ENCODE assay signal across 8 mouse cellular contexts in genomic region chr8:3671980-3672491, GRCm38 (mm10). TPM values are rescaled to one million over a fixed set of nuclear protein-coding genes. Genes with fewer than 3 reads are reported as not detected.
DNase-seq lines count a peak whose midpoint lies in the region; ATAC-seq and TF ChIP-seq lines count a peak whose summit lies in the region.

Fcor (minus strand) TSS chr8:3672362.

- TF ChIP-seq POLR2A in MEL (IDR thresholded peaks at IDR 0.05; ENCODE audit: control insufficient read depth in 1 of 2, insufficient read depth in 1 of 2, low read depth in 1 of 2, low read length in 2 of 2, poor library complexity in 1 of 2): no peak
- peak; percentile 65; the same call in 1 of the 2 replicates for TF ChIP-seq POLR2A in cerebellum, adult 2 months (IDR thresholded peaks at IDR 0.05; ENCODE audit: borderline replicate concordance, insufficient read depth, low read length)

- ATAC-seq in hematopoietic stem cell, adult 5-6 weeks (replicated peaks in 1 of 2; ENCODE audit: insufficient read depth in 1 of 2, low FRiP score in 2 of 2, low TSS enrichment in 1 of 2, low read depth in 1 of 2, poor library complexity in 2 of 2, severe bottlenecking in 2 of 2): peak; percentile 68 to 74
- peak; percentile 88 for ATAC-seq in lung, embryonic 16.5 days (ENCODE audit: low read depth)

- WGBS in cerebellum, adult 2 months: under 1% methylated on average over 23 of the region's 23 CpGs
- WGBS in lung, embryonic 16.5 days: 1% methylated on average over 23 of the region's 23 CpGs

- H3K4me3 ChIP-seq in MEL (ENCODE audit: control insufficient read depth in 1 of 2, insufficient read depth in 1 of 2, low read depth in 2 of 2, low read length in 2 of 2): peak within 1 kb of the TSS; percentile 57 to 60
- H3K4me3 ChIP-seq in cerebellum, adult 2 months (replicated peaks; ENCODE audit: insufficient read depth, low read depth, low read length): peak within 1 kb of the TSS; percentile 74
- H3K4me3 ChIP-seq in lung, embryonic 16.5 days (ENCODE audit: low read length): peak within 1 kb of the TSS; percentile 71

- H3K9me3 ChIP-seq in MEL (replicated peaks; ENCODE audit: insufficient read depth, low read length): no peaks in the 10 kb centered on the region
- no peaks in the 10 kb centered on the region for H3K9me3 ChIP-seq in lung, embryonic 16.5 days (ENCODE audit: control insufficient read depth, low read length)

- TF ChIP-seq CTCF in MEL (IDR thresholded peaks at IDR 0.05 in 2 of 3, conservative IDR thresholded peaks at IDR 0.05 in 1 of 3; ENCODE audit: control insufficient read depth in 1 of 3, insufficient read depth in 1 of 3, low read depth in 2 of 3, low read length in 3 of 3, poor library complexity in 1 of 3, severe bottlenecking in 1 of 3): peak; percentile 88 to 94 (median 92)
- peak; percentile 95 for TF ChIP-seq CTCF in cerebellum, adult 2 months (IDR thresholded peaks at IDR 0.05; ENCODE audit: borderline replicate concordance, insufficient read depth, low read depth, low read length)

- no peak for TF ChIP-seq EP300 in MEL (IDR thresholded peaks at IDR 0.05; ENCODE audit: low read depth in 1 of 2, low read length in 2 of 2)

- H3K27me3 ChIP-seq in MEL (ENCODE audit: control insufficient read depth in 1 of 2, insufficient read depth in 2 of 2, low read length in 2 of 2): 0 out of 4 replicates have a peak, but pooled peaks cover 0 to 1% of the 10 kb centered on the region in 2 experiments
- no peaks in the 10 kb centered on the region for H3K27me3 ChIP-seq in cerebellum, adult 2 months (ENCODE audit: control insufficient read depth, insufficient read depth, low read length)
- no peaks in the 10 kb centered on the region for H3K27me3 ChIP-seq in lung, embryonic 16.5 days (ENCODE audit: control insufficient read depth, insufficient read depth, low read depth, low read length)

- H3K27ac ChIP-seq in MEL (ENCODE audit: control insufficient read depth, low read depth, low read length): no peak within 1 kb of the TSS
- peak within 1 kb of the TSS; percentile 60 for H3K27ac ChIP-seq in cerebellum, adult 2 months (ENCODE audit: insufficient read depth, low read length)
- H3K27ac ChIP-seq in lung, embryonic 16.5 days (ENCODE audit: low read length): peak within 1 kb of the TSS; percentile 66

- H3K9ac ChIP-seq in MEL (ENCODE audit: control insufficient read depth, low read depth, low read length, poor library complexity, severe bottlenecking): peak within 1 kb of the TSS; percentile 46
- H3K9ac ChIP-seq in lung, embryonic 16.5 days (ENCODE audit: low read length): peak within 1 kb of the TSS; percentile 74

- TF ChIP-seq RAD21 in MEL (IDR thresholded peaks at IDR 0.05; ENCODE audit: low read depth, low read length): peak; percentile 92

- peak; percentile 81 for DNase-seq in MEL (ENCODE audit: low read depth, low spot score)
- DNase-seq in cerebellum, adult 2 months: peak; percentile 88 to 93
- peak; percentile 85 for DNase-seq in forelimb bud, embryonic 11.5 days (ENCODE audit: low read depth, low spot score)
- DNase-seq in layer of hippocampus, adult 9-10 months (ENCODE audit: low spot score): peak; percentile 86
- DNase-seq in ovary, postnatal 14 days (ENCODE audit: low spot score): peak; percentile 80
- peak; percentile 92 for DNase-seq in thymus, postnatal 14 days

- H3K4me1 ChIP-seq in MEL (ENCODE audit: control insufficient read depth in 1 of 2, insufficient read depth in 2 of 2, low read length in 2 of 2): peaks cover 0 to 6% of the 10 kb centered on the region in 2 experiments; a peak in 2 of 4 replicates
- H3K4me1 ChIP-seq in cerebellum, adult 2 months (ENCODE audit: control insufficient read depth, insufficient read depth, low read length): no peaks in the 10 kb centered on the region
- peaks cover 7% of the 10 kb centered on the region for H3K4me1 ChIP-seq in lung, embryonic 16.5 days (replicated peaks; ENCODE audit: control insufficient read depth, insufficient read depth, low read length)

- peaks cover 7% of the 10 kb centered on the region for H3K79me2 ChIP-seq in MEL (ENCODE audit: control insufficient read depth, insufficient read depth, low read length, poor library complexity)

- peaks cover 0 to 4% of the 10 kb centered on the region in 2 experiments; a peak in 2 of 4 replicates for H3K36me3 ChIP-seq in MEL (ENCODE audit: control insufficient read depth in 1 of 2, insufficient read depth in 2 of 2, low read length in 2 of 2)
- no peaks in the 10 kb centered on the region for H3K36me3 ChIP-seq in lung, embryonic 16.5 days (ENCODE audit: control insufficient read depth, insufficient read depth, low read length)

- H3K4me2 ChIP-seq in lung, embryonic 16.5 days (ENCODE audit: low read depth, low read length): peak within 1 kb of the TSS; percentile 71

TF ChIP-seq in MEL, 35 proteins besides CTCF, POLR2A, EP300 and RAD21:
- TF ChIP-seq SMC3 (IDR thresholded peaks at IDR 0.05; ENCODE audit: low read depth, low read length) (peak; percentile 94), ZC3H11A (IDR thresholded peaks at IDR 0.05; ENCODE audit: low read depth, low read length) (peak; percentile 83), POLR2AphosphoS5 (IDR thresholded peaks at IDR 0.05; ENCODE audit: borderline replicate concordance, low read depth, low read length) (no peak), GATA1 (IDR thresholded peaks at IDR 0.05; ENCODE audit: low read depth, low read length) (no peak), NRF1 (IDR thresholded peaks at IDR 0.05; ENCODE audit: insufficient read depth, low read depth, low read length, poor library complexity, severe bottlenecking) (no peak), MYC (IDR thresholded peaks at IDR 0.05; ENCODE audit: low read depth, low read length) (no peak), CHD2 (IDR thresholded peaks at IDR 0.05; ENCODE audit: low read length) (no peak), JUND (IDR thresholded peaks at IDR 0.05; ENCODE audit: low read depth, low read length) (no peak), MYB (IDR thresholded peaks at IDR 0.05; ENCODE audit: low read depth, low read length) (no peak), ZKSCAN1 (IDR thresholded peaks at IDR 0.05; ENCODE audit: low read depth, low read length) (no peak), MXI1 (IDR thresholded peaks at IDR 0.05; ENCODE audit: low read depth, low read length) (no peak), SIN3A (IDR thresholded peaks at IDR 0.05; ENCODE audit: low read length) (no peak; the same call in 1 of the 2 replicates), TCF12 (IDR thresholded peaks at IDR 0.05; ENCODE audit: low read depth, low read length) (no peak), ZNF384 (IDR thresholded peaks at IDR 0.05; ENCODE audit: low read depth, low read length) (no peak), TBP (IDR thresholded peaks at IDR 0.05; ENCODE audit: low read depth, low read length) (0 out of 2 replicates have a peak, but pooled peaks have one; percentile 21), CHD1 (IDR thresholded peaks at IDR 0.05; ENCODE audit: low read depth, low read length) (no peak), GABPA (IDR thresholded peaks at IDR 0.05; ENCODE audit: low read depth, low read length) (no peak), RCOR1 (IDR thresholded peaks at IDR 0.05; ENCODE audit: low read depth, low read length) (no peak)

RNA-seq across cellular contexts. Expression of gene Fcor, which starts in this region (rescaled TPM):
- total RNA-seq in MEL (2012; rRNA removed): 0.59 TPM in 1 of 2 replicates, not detected in the other
- polyA plus RNA-seq in MEL (2012; ENCODE audit: insufficient read depth in 1 of 2, insufficient read length in 2 of 2, low read depth in 1 of 2, low replicate concordance in 2 of 2, missing spikeins in 1 of 2): under 1 TPM in 1 of 2 experiments, not detected in 1; 0.84 TPM
- polyA plus RNA-seq in cerebellum, adult 2 months (2012; rRNA removed): 40.0 and 46.6 TPM in 2 replicates
- 5.3 TPM in 1 of 2 replicates, not detected in the other for total RNA-seq in hematopoietic stem cell, adult 5-6 weeks (2017)
- polyA plus RNA-seq in lung, embryonic 16.5 days (2015; fragmentation: Nextera tagmentation; extraction: Ambion mirVana): 10.0 and 10.6 TPM in 2 replicates

Comparison
In these comparisons a context has a peak if more than half of its experiments do, and no peak if none do; other contexts are left out.
1. Peak in DNase-seq, H3K4me3 ChIP-seq and H3K9ac ChIP-seq in MEL; RNA of the gene not detected or under 1 TPM.